Comparison of ENCODE assay signal across 8 mouse cellular contexts in genomic region chr11:12373106-12374098, GRCm38 (mm10).
A peak's percentile ranks its signal among the peaks of the same experiment; 100 is the strongest.
DNase-seq lines count a peak whose midpoint lies in the region; ATAC-seq lines count a peak whose summit lies in the region.

No protein-coding gene starts in this region.

- H3K27me3 ChIP-seq in hindbrain, embryonic 16.5 days (replicated peaks; ENCODE audit: control insufficient read depth, insufficient read depth, low read length), result no peaks in the 10 kb centered on the region; the same call in 1 of the 2 replicates

- H3K4me2 ChIP-seq in hindbrain, embryonic 16.5 days (ENCODE audit: low read length), result no peak overlapping the region

- no peaks in the 10 kb centered on the region for H3K9me3 ChIP-seq in hindbrain, embryonic 16.5 days (ENCODE audit: control insufficient read depth, low read length)

- peak; percentile 93 for ATAC-seq in common myeloid progenitor, adult 5-6 weeks (replicated peaks; ENCODE audit: low read depth, poor library complexity, severe bottlenecking)
- peak; percentile 97 for ATAC-seq in hindbrain, embryonic 16.5 days
- ATAC-seq in erythroblast, adult 5-6 weeks (replicated peaks; ENCODE audit: low FRiP score, poor library complexity, severe bottlenecking), result no peak

- no peaks in the 10 kb centered on the region for H3K4me1 ChIP-seq in hindbrain, embryonic 16.5 days (ENCODE audit: control insufficient read depth, insufficient read depth, low read depth, low read length)

- no peak overlapping the region for H3K9ac ChIP-seq in hindbrain, embryonic 16.5 days (ENCODE audit: low read depth, low read length)

- peak; percentile 78 for DNase-seq in adipocyte (ENCODE audit: low spot score)
- peak; percentile 36 to 67 for DNase-seq in gastrocnemius, adult 8-10 months (ENCODE audit: low spot score in 2 of 2)
- peak; percentile 80 for DNase-seq in layer of hippocampus, postnatal 36 days
- peak; percentile 89 for DNase-seq in lung, postnatal 36 days
- DNase-seq in right cerebral cortex, postnatal 25 days, result peak; percentile 81

- WGBS in hindbrain, embryonic 16.5 days, result 36% methylated on average over 12 of the region's 12 CpGs

- no peaks in the 10 kb centered on the region for H3K36me3 ChIP-seq in hindbrain, embryonic 16.5 days (ENCODE audit: control insufficient read depth, insufficient read depth, low read length)

- H3K27ac ChIP-seq in hindbrain, embryonic 16.5 days (ENCODE audit: low read depth, low read length), result no peak overlapping the region

- no peak overlapping the region for H3K4me3 ChIP-seq in hindbrain, embryonic 16.5 days (ENCODE audit: low read length)
